Mouse (Mus musculus): ENCODE measurements around the gene Ubqln4. TPM values are rescaled to one million over a fixed set of nuclear protein-coding genes. Genes with fewer than 3 reads are reported as not detected.

Ubqln4 gene
- total RNA-seq, 2 experiments from 2014 or later: 77.3 to 81.8 TPM

GRCm38 (mm10) chr3:88540085-88540484 is 13.5 kb upstream of the Ubqln4 start:
- no peak for DNase-seq (ENCODE audit: low spot score in 2 of 2)

- no peak for DNase-seq (ENCODE audit: low spot score in 2 of 2)
Observed at GRCm38 (mm10) chr3:88541622-88542401, 11.7 kb upstream of the Ubqln4 start.

GRCm38 (mm10) chr3:88542486-88542885 is 11.1 kb upstream of the Ubqln4 start:
- no peak for DNase-seq (ENCODE audit: low spot score in 2 of 2)

GRCm38 (mm10) chr3:88543174-88543573 is 10.4 kb upstream of the Ubqln4 start:
- no peak for DNase-seq (ENCODE audit: low spot score in 2 of 2)

- no peak for DNase-seq (ENCODE audit: low spot score in 2 of 2)
Observed at GRCm38 (mm10) chr3:88543651-88544410, 9.7 kb upstream of the Ubqln4 start.

GRCm38 (mm10) chr3:88544514-88544913 is 9.0 kb upstream of the Ubqln4 start:
- no peak for DNase-seq (ENCODE audit: low spot score in 2 of 2)

- no peak for DNase-seq (ENCODE audit: low spot score in 2 of 2)
Observed at GRCm38 (mm10) chr3:88544955-88545591, 8.5 kb upstream of the Ubqln4 start.

- no peak for DNase-seq (ENCODE audit: low spot score in 2 of 2)
Observed at GRCm38 (mm10) chr3:88546674-88547418, 6.7 kb upstream of the Ubqln4 start.

- DNase-seq (ENCODE audit: low spot score in 2 of 2): no peak
Observed at GRCm38 (mm10) chr3:88548180-88548917, 5.2 kb upstream of the Ubqln4 start, which contains the start of gene Rab25. Rab25 (minus strand) TSS chr3:88548300.

- no peak for DNase-seq (ENCODE audit: low spot score in 2 of 2)
Observed at GRCm38 (mm10) chr3:88551586-88551985, 2.0 kb upstream of the Ubqln4 start.

GRCm38 (mm10) chr3:88552082-88552645 is 1.4 kb upstream of the Ubqln4 start:
- DNase-seq (ENCODE audit: low spot score in 2 of 2): no peak

GRCm38 (mm10) chr3:88552676-88553524 is 658 bp upstream of the Ubqln4 start, which contains the start of gene Lamtor2:
Lamtor2 (minus strand) TSS chr3:88553074.
- peak; percentile 96 to 99 for DNase-seq (ENCODE audit: low spot score in 2 of 2)

GRCm38 (mm10) chr3:88553880-88554586 is 475 bp downstream of the Ubqln4 start:
- peak; percentile 58 to 73 for DNase-seq (ENCODE audit: low spot score in 2 of 2)

- no peak for DNase-seq (ENCODE audit: low spot score in 2 of 2)
Observed at GRCm38 (mm10) chr3:88555069-88555605, 1.6 kb downstream of the Ubqln4 start.

- no peak for DNase-seq (ENCODE audit: low spot score in 2 of 2)
Observed at GRCm38 (mm10) chr3:88555731-88556130, 2.2 kb downstream of the Ubqln4 start.

GRCm38 (mm10) chr3:88556616-88557015 is 3.1 kb downstream of the Ubqln4 start:
- DNase-seq (ENCODE audit: low spot score in 2 of 2): no peak

GRCm38 (mm10) chr3:88559596-88559995 is 6.0 kb downstream of the Ubqln4 start:
- no peak for DNase-seq (ENCODE audit: low spot score in 2 of 2)

- DNase-seq (ENCODE audit: low spot score in 2 of 2): no peak
Observed at GRCm38 (mm10) chr3:88561989-88562388, 8.4 kb downstream of the Ubqln4 start.

Measured in layer of hippocampus, postnatal 14 days (tissue).